Mouse (Mus musculus): ENCODE data around the gene Adra1b. TPM values are rescaled to one million over a fixed set of nuclear protein-coding genes. Genes with fewer than 3 reads are reported as not detected.

The Adra1b gene
- total and polyA plus RNA-seq, 3 experiments, result not detected

- no peaks in the 10 kb centered on the region for H3K79me2 ChIP-seq (ENCODE audit: control insufficient read depth, insufficient read depth, low read length, poor library complexity)
- H3K9ac ChIP-seq (ENCODE audit: control insufficient read depth, low read depth, low read length, poor library complexity, severe bottlenecking), result no peak overlapping the region
- no peak overlapping the region for H3K27ac ChIP-seq (ENCODE audit: control insufficient read depth, low read depth, low read length)
- H3K9me3 ChIP-seq (replicated peaks; ENCODE audit: insufficient read depth, low read length), result no peaks in the 10 kb centered on the region
- H3K4me1 ChIP-seq (ENCODE audit: control insufficient read depth in 1 of 2, insufficient read depth in 2 of 2, low read length in 2 of 2), result no peaks in the 10 kb centered on the region
- no peak for DNase-seq (ENCODE audit: low read depth, low spot score)
- peaks cover 0 to 2% of the 10 kb centered on the region in 2 experiments; a peak in 1 of 4 replicates for H3K36me3 ChIP-seq (ENCODE audit: control insufficient read depth in 1 of 2, insufficient read depth in 2 of 2, low read length in 2 of 2)
- TF ChIP-seq GABPA (IDR thresholded peaks at IDR 0.05; ENCODE audit: low read depth, low read length), result no peak
- TF ChIP-seq MAFK (IDR thresholded peaks at IDR 0.05; ENCODE audit: borderline replicate concordance, low read depth, low read length), result no peak
- TF ChIP-seq MAZ (IDR thresholded peaks at IDR 0.05; ENCODE audit: low read depth, low read length), result no peak
- no peak for TF ChIP-seq TCF12 (IDR thresholded peaks at IDR 0.05; ENCODE audit: low read depth, low read length)
- no peak for TF ChIP-seq E2F4 (IDR thresholded peaks at IDR 0.05; ENCODE audit: borderline replicate concordance, low read depth, low read length)
- no peak for TF ChIP-seq GATA1 (IDR thresholded peaks at IDR 0.05; ENCODE audit: low read depth, low read length)
- no peak for TF ChIP-seq MEF2A (IDR thresholded peaks at IDR 0.05; ENCODE audit: extremely low read depth, insufficient replicate concordance, low read depth, low read length, poor library complexity, severe bottlenecking)
- no peak for TF ChIP-seq MYB (IDR thresholded peaks at IDR 0.05; ENCODE audit: low read depth, low read length)
- H3K27me3 ChIP-seq (ENCODE audit: control insufficient read depth in 1 of 2, insufficient read depth in 2 of 2, low read length in 2 of 2), result peaks cover 4 to 5% of the 10 kb centered on the region in 2 experiments
- H3K4me3 ChIP-seq (ENCODE audit: control insufficient read depth in 1 of 2, insufficient read depth in 1 of 2, low read depth in 2 of 2, low read length in 2 of 2), result no peak overlapping the region
Measured at GRCm38 (mm10) chr11:43770110-43770509, 130.9 kb downstream of the Adra1b start.

DNA sequence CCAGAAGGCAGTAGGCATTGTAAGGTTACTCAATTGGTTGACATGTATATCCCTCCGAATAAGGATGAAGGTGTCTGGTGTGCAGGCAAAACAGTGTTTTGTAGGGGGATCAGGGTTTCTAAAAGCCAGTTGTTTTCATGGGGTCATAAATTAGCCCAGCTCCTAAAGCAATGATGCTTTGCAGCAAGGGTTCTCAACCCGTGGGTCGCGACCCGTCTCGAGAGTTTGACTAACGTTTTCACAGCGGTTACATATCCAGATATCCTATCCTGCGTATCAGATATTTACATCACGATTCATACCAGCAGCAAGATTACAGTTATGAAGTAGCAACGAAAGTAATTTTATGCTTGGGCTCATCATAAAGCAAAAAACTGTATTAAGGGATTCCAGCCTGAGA, 133.3 kb downstream of the Adra1b start:
- Histone ChIP-seq H3K4me1 (ENCODE audit: control insufficient read depth in 1 of 2, insufficient read depth in 2 of 2, low read length in 2 of 2) (no peaks in the 10 kb centered on the region), H3K36me3 (ENCODE audit: control insufficient read depth in 1 of 2, insufficient read depth in 2 of 2, low read length in 2 of 2) (peaks cover 0 to 2% of the 10 kb centered on the region in 2 experiments; a peak in 1 of 4 replicates), H3K27me3 (ENCODE audit: control insufficient read depth in 1 of 2, insufficient read depth in 2 of 2, low read length in 2 of 2) (peaks cover 3 to 5% of the 10 kb centered on the region in 2 experiments), H3K9me3 (replicated peaks; ENCODE audit: insufficient read depth, low read length) (no peaks in the 10 kb centered on the region), H3K27ac (ENCODE audit: control insufficient read depth, low read depth, low read length) (no peak overlapping the region), H3K79me2 (ENCODE audit: control insufficient read depth, insufficient read depth, low read length, poor library complexity) (no peaks in the 10 kb centered on the region), H3K4me3 (ENCODE audit: control insufficient read depth in 1 of 2, insufficient read depth in 1 of 2, low read depth in 2 of 2, low read length in 2 of 2) (no peak overlapping the region; a peak in 2 of 4 replicates), H3K9ac (ENCODE audit: control insufficient read depth, low read depth, low read length, poor library complexity, severe bottlenecking) (no peak overlapping the region)
- TF ChIP-seq JUND (IDR thresholded peaks at IDR 0.05; ENCODE audit: low read depth, low read length) (no peak), UBTF (IDR thresholded peaks at IDR 0.05; ENCODE audit: borderline replicate concordance, insufficient read depth, low read depth, low read length) (no peak), MEF2A (IDR thresholded peaks at IDR 0.05; ENCODE audit: extremely low read depth, insufficient replicate concordance, low read depth, low read length, poor library complexity, severe bottlenecking) (no peak), TCF12 (IDR thresholded peaks at IDR 0.05; ENCODE audit: low read depth, low read length) (no peak), ZMIZ1 (IDR thresholded peaks at IDR 0.05; ENCODE audit: low read depth, low read length) (no peak), ETS1 (IDR thresholded peaks at IDR 0.05; ENCODE audit: low read depth, low read length) (no peak), MXI1 (IDR thresholded peaks at IDR 0.05; ENCODE audit: low read depth, low read length) (no peak), MYC (IDR thresholded peaks at IDR 0.05; ENCODE audit: low read depth, low read length) (no peak)
- DNase-seq (ENCODE audit: low read depth, low spot score), result no peak

All from MEL (cell line).